Mouse (Mus musculus): ENCODE measurements around the gene Opn3.

The Opn3 gene

DNA sequence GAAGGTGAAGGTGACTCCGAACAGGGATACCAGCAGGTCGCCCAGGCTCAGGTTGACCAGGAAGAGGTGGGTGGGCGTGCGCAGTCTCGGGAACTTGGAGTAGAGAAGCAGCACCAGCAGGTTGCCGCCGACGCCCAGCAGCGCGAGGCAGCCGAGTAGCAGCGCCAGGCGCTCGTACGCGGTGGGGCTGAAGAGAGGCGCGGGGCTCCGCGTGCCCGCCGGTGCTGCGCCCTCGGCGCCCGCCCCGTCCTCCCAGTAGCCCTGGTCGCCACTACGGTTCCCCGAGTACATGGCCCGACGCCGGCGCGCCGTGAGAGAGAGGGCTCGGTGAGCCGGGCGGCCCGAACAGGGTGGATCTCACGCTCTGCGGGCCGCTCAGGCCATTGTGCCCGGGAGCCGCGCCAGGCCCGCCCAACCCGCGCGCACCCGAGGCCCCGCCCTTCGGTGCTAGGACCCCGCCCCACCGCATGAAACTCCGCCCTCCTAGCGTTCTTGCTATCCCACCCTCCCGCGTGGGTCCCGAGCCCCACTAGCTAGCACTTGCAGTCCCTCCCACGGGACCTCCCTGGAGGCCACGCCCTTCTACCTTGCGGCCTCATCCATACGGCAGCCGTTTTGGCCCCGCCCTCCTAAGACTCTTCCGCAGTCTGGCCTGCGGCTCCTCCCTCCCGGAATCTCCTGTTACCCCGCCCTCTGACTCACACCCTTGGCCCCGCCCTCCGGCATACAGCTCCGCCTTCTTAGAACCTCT lies at the start of gene Opn3, which contains the start of gene Chml:
Gene Opn3 (minus strand): TSS at position 531 of the 751 bp plus-strand sequence.
Gene Chml (minus strand): TSS at position 656 of the 751 bp plus-strand sequence.
- DNase-seq (ENCODE audit: low spot score in 2 of 2), result peak; percentile 97 to 98

DNA sequence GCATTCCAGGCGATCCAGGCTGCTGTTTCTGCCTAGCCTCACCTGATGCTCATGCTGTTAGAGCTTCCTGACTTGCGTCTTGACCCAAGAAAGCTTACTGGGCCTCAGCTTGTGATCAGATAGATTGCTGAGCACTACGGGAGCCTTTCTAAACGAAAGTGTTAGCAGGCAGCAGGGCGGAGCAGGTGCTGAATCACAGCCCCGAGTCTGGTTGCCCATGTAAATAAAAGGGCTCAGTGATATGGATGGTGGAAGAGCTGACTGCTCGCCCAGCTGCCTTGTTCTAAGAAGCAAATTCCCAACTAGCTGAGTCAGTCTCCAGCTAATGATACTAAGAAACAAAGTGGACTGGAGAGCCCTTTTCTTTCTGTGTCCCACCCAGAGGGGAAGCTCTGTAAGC lies 33.2 kb upstream of the Opn3 start:
- DNase-seq (ENCODE audit: low spot score in 2 of 2), result no peak

DNA sequence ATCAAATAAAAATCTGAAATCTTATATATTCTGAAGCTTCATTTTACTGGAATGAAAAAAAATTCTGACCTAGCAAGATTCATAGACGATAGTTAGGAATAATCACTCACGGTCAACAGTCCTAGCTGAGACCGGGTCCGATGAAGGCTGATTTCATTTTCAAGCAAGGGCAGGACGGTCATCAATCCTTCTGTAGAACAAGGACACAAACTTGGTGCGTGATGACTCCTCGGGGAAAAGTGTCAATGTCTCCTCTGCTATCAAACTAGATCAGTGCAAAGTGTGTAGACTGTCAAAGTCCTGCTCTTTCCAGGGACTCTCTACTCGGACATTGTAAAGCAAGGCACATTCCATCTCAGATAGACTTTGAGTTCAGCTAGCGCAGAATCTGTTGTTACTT lies 24.3 kb upstream of the Opn3 start:
- DNase-seq (ENCODE audit: low spot score in 2 of 2), result no peak

DNA sequence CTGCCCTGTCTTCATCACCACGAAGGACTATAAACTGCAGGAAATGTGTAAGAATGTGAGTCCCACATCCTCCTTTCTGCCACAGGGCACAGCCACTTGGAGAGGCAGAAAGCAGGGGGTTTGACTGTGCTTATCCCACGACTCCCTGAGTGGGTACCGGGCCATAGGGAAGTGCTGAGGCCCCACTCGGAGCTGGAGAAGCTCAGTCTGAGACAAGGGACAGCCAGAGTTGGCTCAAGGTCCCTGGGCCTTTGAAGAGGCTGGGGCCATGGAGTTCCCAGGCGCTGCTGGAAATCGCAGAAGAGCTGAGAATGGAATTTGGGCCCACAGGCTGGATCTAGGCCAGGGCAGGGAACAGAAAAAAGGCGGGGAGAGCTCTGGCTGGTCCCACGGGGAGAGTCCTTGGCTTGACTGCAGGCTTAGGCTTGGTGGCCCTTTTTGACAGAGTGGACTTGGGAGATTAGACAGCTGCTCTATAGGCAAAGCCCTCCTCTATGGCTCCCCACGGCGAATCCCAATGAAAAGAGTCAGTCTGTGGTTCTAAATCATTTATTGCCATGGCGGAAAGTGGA lies 19.8 kb upstream of the Opn3 start:
- DNase-seq (ENCODE audit: low spot score in 2 of 2), result no peak

DNA sequence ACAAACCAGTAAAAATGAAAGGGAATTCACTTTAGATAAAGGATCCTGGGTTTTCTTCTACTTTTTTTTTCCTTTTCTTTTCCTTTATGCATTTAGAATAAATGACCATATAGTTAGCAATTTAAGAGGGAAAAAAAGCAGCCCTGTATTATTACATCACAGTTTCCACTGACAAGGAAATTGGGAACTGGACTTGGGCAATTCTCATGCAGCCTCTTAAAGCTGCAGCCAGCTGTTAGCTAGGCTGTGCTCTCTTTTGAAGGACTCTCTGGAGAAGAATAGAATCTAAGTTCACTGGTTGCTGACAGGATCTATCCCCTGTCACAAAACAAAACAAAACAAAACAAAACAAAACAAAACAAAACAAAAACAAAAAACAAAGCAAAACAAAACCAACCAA lies 15.4 kb upstream of the Opn3 start:
- no peak for DNase-seq (ENCODE audit: low spot score in 2 of 2)

DNA sequence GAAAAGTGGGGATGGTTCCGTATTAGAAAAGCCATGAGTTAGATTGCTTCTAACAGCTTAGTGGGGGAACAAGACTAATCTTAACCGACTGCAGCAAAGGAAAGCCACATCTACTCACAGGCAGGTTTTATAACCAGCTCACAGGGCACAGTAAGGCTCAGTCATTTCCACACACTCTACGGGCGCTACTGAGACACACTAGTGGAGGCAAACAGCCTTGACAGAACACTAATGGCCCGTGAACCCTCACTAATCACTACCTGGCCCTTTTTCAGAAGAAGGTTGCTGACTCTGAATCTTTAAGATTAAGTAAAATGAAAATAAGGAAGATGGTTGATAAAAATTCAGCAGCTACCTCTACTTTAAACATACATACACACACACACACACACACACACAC lies 15.0 kb upstream of the Opn3 start:
- DNase-seq (ENCODE audit: low spot score in 2 of 2), result no peak

DNA sequence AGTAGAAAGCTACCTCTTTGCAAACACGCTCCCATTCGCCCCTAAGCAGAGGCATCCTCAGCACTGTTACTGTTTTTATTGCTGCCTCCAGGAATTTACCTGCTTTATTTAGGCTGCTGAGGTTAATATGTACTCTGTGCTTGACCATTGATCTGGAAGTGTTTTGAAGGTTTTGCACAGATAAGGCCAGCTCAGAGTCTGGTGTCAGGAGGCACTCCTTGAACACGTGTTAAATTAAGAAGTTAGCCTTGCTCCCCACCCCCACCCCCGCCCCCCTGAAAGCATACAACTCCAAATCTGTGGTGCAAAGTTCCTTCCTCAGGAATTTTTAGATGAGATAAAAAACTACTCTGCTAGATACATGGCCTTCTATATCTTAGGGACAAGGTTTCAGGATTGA lies 8.6 kb upstream of the Opn3 start:
- DNase-seq (ENCODE audit: low spot score in 2 of 2), result no peak

DNA sequence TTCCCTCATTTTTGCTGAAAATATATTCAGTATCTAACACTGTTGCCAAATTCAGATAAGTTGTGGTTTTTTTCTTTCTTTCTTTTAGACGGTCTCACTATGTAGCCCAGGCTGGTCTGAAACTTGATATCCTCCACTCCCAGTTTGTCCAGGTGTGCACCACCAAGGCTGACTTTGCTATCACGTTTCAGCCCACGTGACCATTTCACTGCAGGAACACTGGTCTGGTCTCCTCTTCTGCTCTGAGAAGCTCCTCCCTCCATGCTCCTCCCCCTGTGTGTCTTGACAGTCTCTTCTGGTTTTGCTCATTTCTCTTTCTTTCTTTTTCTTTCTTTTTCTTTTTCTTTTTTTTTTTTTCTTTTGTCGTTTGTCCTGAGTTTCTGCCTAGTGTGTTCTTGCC lies 7.2 kb upstream of the Opn3 start:
- DNase-seq (ENCODE audit: low spot score in 2 of 2), result no peak

DNA sequence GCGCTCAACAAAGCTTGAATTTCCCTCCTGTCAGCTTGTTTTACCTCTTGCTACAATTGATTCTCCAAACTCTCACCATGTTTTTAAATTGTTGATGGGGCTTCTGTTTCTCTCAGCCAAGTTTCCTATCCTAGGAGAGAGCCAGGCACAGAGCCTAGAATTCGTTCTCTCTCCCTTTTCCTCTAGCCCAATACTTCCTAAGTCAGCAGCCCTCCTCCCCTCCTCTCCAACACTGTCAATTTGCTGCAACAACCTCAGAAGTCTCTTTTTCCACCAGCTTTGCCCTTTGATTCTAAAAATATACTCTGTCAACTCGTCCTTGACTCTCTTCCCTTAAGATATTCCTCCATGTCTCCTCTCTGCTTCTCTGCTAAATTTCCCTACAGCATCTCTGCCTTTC lies 6.8 kb upstream of the Opn3 start:
- no peak for DNase-seq (ENCODE audit: low spot score in 2 of 2)

DNA sequence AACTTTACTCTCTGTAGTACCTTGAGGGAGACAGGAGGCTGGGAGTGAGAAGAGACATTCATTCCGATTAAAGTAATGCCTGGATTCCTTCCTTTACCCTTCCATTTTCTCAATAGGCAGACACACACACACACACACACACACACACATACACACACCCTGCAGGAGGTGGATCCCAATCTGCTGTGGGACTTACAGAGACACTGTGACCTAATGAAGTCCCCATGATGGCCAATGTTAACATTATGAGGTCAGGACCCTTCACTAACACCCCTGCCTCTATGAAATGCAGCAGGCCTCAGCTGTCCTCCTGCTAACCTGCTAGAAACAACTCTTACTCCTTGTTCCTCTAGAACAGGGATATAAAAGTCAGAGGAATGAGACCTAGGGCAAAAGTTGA lies 5.7 kb upstream of the Opn3 start, which contains the start of gene Wdr64:
Gene Wdr64 (plus strand): TSS at position 301 of the 400 bp plus-strand sequence.
- no peak for DNase-seq (ENCODE audit: low spot score in 2 of 2)

DNA sequence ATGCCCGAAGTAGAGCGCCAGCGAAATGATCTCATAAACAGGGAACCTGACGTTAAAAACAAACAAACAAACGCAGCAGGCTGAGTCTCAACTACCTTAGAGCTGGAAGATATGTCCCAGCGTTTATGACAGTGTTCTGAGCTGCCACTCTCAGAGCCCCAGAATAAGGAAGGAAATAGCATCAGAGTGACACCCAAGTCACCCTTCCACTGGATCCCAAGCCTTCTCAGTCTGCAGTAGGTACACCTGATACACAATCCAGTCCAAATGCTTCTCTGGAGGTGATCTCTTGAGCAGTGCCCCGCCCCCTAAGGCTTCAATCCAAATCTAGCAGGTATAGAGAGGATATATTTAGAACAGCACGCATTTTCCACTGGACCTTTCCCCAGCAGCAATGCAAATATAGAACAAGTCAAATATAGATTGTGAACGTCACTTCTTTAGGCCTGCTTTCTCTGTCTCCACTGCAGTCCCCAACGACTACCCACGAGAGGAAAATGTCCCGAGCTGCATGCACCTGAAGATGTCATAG lies 919 bp upstream of the Opn3 start:
- no peak for DNase-seq (ENCODE audit: low spot score in 2 of 2)

DNA sequence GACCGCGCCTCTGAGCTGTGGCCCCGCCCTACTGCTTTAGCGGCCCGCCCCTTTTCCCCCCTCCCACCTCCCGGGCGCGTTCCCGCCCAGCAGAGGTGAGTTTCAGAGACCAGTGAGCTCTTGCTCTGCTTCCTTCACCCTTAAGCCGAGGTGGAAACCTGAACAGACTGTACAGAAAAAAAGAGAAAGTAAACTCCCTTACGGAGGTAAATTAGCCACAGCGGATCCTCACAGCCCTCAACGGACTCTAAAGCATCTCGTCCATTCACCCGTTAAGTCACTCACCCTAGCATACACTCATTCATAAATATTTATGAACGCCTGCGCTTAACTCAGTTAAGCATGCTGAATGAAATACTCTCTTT lies 403 bp upstream of the Opn3 start:
- DNase-seq (ENCODE audit: low spot score in 2 of 2), result no peak

DNA sequence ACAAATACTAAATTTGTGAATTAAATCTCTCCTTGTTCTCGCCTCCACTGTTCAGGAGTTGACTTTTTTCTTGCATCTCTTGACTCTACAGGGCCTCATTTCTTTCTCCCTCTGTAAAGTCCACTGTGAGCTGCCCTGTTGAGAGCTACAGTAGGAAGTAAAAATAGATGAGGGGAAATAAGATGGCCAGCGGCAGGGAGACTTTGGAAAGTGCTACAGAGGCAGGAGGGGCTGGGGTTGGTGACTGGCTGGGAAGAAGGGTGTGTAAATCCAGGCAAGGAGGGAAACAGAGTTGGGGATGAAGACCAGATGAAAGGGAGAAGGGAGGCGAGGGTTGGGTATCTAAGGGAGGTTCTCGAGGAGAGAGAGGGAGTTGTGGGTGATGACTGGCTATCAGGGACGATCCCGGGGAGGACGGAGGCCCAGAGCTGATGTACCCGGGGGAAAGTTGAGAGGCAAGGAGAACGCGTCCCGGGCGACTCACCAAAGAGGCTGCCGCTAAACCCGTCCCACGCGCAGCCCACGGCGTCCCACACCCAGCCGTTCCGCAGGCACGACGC lies 810 bp downstream of the Opn3 start:
- no peak for DNase-seq (ENCODE audit: low spot score in 2 of 2)

DNA sequence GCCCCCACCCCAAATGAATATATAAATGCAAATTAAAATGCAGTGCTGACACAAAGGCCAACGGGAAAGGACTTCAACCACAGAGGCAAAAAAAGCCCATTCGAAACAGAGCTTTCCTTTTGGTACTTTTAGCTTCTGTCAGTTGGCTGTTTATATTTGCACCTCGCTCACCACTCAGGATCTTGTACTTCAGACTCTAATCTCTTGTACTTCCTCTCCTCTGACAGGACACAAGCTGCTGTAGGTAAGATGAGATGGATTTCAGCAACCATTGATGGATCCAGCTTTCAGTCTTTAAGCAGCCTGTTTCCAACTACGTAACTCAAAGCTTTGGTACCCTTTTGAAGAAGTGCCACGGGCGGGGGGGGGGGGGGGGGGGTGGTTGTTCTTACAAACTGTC lies 11.6 kb downstream of the Opn3 start:
- DNase-seq (ENCODE audit: low spot score in 2 of 2), result no peak

DNA sequence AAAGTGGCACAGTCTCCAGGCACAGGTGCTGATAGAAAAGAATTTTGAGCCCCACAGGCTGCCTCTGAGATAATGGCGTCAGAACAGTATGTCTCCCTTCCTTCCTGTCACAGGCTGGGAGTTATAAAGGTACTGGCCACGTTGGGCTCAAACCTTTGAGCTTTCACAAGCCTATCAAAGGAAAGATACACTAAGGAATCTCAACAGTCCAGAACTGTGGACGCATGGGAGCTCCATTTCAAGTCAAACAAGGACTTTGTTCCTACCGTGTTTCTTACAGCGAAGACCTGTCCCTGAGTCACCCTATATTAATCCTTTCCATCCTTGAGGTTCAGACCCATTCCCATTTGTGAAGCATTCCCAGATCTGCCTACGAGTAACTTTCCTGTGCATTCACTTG lies 15.1 kb downstream of the Opn3 start:
- no peak for DNase-seq (ENCODE audit: low spot score in 2 of 2)

DNA sequence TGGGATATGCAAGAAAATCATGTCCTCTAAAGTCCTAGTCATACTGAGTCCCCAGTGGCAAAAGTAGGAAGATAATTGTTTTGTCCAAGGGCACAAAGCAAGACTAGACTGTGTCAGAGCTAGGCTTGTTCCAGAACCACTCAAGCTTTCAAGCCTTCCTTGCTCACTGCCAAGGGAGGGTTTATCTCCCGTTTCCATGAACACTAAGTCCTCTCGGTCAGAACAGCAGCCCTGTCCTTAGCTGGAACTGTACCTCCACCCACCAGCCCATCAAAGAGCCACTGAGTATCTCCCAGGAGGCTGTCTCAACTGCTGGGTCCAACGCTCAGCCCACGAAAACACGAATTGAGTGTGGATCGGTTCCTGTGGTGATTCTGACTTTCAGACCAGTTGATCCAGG lies 17.5 kb downstream of the Opn3 start:
- DNase-seq (ENCODE audit: low spot score in 2 of 2), result no peak

DNA sequence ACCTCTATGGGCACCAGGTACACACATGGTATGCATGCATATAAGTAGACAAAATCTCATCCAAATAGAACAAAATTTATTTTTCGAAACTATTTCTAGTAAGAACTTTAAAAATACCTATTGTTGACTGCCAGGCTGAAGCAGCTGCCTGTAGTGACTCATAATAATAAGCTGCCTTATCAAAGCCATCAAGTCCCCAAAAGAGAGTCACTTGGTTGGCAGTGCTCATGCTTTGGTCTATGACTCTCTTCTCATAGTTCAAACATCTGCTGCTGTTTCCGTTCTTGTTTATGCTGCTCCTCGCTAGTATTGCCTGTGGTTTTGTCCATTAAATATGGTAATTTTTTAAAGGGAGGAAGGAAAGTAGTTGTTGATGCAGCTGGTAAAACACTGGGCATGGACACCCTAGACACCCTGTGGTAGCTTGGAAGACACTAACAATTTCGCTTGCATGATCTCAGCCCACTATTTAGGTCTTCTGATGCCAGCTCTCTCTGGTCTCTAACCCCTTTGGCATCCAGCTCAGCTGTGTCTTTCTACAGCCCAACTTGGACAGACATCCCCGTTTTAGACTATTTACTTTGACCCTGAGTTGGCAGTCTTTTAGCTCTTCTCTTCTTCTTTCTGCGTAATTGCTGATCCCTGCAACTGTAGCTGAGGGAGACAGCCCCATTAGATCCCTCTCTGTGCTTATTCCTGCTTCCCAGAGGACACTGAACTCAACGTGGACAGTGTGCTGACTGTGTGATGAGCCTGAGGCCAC lies 18.8 kb downstream of the Opn3 start:
- no peak for DNase-seq (ENCODE audit: low spot score in 2 of 2)

DNA sequence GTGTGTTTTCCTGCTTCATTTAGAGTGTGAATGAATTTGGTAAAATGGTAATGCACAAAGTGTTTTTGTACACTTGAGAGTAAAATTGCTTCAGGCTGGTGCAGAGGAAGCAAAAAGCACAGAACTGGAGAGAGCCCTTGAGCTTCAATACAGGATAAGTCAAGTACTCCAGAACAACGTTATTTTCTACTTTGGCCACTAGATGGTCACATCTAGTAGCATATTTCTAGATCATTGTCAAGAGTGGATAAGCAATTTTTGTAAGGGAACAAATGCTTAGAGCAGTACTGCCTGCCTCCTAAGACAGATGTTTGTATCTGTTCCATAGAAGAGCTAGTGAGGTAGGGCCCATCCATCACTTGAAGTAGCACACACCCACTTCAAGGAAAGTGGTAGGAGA lies 20.9 kb downstream of the Opn3 start:
- DNase-seq (ENCODE audit: low spot score in 2 of 2), result no peak

DNA sequence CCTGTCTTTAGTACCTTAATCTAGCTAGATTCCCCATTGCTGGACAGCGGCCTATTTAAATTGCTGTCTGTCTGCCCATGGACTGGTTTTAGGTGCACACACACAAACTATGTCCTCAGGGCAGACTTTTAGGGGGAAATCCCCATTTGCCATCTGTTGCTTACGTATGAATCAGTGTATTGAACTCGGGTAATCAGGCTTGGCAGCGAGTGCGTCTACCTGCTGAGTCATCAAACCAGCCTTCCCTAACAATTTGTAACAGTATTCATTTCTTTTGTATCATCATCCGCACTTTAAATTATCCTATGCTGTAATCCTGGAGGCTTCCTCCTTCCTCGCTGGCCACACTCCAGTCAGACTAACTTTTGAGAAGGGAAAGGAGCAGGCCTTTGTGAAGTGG lies 22.5 kb downstream of the Opn3 start:
- no peak for DNase-seq (ENCODE audit: low spot score in 2 of 2)

DNA sequence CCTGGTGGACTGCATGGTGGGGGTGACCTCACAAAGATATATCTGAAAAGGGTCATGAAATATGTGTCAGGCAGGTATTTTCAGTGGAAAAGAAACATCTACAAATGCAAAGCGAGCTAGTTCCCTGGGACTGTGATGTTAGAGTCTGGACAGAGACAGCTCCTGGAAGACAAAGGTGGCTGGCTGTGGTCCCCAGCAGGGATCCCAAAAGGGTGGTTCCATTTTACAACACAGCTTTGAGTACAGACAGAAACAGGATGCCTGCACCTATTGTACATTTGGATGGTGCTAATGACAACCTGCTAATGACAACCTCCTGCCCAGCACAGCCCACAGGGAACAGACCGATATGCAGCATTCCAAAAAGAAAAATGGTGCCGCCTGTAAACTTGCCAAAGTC lies 23.1 kb downstream of the Opn3 start:
- DNase-seq (ENCODE audit: low spot score in 2 of 2), result no peak

DNA sequence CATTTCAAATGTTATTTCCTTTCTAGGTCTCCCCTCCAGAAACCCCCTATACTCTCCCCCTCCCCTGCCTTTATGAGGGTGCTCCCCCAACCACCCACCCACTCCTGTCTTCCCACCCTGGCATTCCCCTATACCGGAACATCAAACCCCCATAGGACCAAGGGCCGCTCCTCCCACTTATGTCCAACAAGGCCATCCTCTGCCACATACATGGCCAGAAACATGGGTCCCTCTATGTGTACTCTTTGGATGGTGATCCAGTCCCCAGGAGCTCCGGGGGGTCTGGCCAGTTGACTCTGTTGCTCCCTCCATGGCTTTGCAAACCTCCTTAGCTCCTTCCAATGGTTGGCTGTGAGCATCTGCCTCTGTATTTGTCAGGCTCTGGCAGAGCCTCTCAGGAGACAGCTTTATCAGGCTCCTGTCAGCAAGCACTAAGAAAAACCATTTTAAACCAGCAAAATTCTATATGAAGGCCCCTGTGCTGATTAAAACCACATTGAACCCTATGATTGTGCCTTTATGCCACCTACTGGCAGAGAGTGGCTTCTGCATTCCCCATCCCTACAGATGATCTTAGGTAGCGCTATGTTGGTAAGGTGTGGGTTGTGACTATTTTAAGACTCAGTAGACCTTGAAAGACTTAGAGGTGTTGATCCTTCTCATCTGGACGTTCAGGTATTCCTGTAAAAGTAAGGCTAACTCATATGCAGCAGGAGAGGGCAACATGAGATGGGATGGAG lies 23.7 kb downstream of the Opn3 start:
- DNase-seq (ENCODE audit: low spot score in 2 of 2), result peak in 1 of 2 experiments; percentile 21

DNA sequence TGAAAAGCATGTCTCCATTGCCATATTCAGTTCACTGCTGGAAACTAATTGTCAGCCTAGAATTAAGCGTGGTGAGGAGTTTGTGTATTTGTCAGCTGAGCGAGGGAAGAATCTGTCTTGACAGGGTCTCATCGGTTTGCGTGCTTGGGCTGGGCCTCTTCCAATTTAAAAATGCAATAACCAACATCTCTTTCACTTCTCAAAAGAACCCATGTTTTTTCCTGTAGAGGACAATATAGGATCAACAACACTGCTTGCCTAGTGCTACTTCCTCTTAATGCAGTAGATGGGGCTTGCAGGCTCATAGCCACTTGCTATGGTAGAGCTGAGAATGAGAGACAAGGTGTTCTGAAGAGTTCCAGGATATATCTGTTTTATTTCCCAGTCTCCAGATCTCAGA lies 32.7 kb downstream of the Opn3 start:
- no peak for DNase-seq (ENCODE audit: low spot score in 2 of 2)

Measured in frontal cortex, postnatal 14 days (tissue).